Comparison of ENCODE assay signal across 32 mouse cellular contexts in genomic region chr2:68270836-68271235, GRCm38 (mm10).
"Had no signal": no experiment of that assay in that cellular context is flagged by ENCODE, and none has a peak within 500 bp of the region (broad histone marks: within the 10 kb centered on the region; RNA-seq: fewer than 3 reads in every experiment).

No protein-coding gene starts in this region.

- H3K27ac ChIP-seq: limb, embryonic 10.5 days; limb, embryonic 12.5 days; limb, embryonic 13.5 days; limb, embryonic 15.5 days; liver, embryonic 12.5 days; liver, embryonic 13.5 days; liver, embryonic 14.5 days; liver, embryonic 15.5 days; lung, embryonic 15.5 days; macrophage; midbrain, embryonic 10.5 days; midbrain, embryonic 12.5 days; midbrain, embryonic 13.5 days; midbrain, embryonic 15.5 days; neural tube, embryonic 12.5 days; neural tube, embryonic 13.5 days had no signal

- DNase-seq: left cerebral cortex, postnatal 4 days; liver; liver, embryonic 13.5 days; liver, postnatal 0 days; lung, adult 18-20 months; lung, adult 2 months; lung, embryonic 14.5 days; lung, postnatal 10 days; lung, postnatal 14 days; lung, postnatal 36 days; lung, postnatal 4 days; midbrain, embryonic 14.5 days had no signal

- H3K36me3 ChIP-seq: liver, embryonic 12.5 days; liver, embryonic 13.5 days; liver, embryonic 15.5 days; lung, embryonic 15.5 days; midbrain, embryonic 15.5 days had no signal

- H3K27me3 ChIP-seq: limb, embryonic 12.5 days; limb, embryonic 13.5 days; limb, embryonic 15.5 days; liver, embryonic 12.5 days; liver, embryonic 13.5 days; liver, embryonic 15.5 days; lung, embryonic 15.5 days; megakaryocyte, embryonic 14.5 days; midbrain, embryonic 12.5 days; midbrain, embryonic 13.5 days; midbrain, embryonic 15.5 days; neural tube, embryonic 12.5 days; neural tube, embryonic 13.5 days had no signal

- H3K9me3 ChIP-seq: limb, embryonic 10.5 days; limb, embryonic 12.5 days; limb, embryonic 13.5 days; limb, embryonic 15.5 days; liver, embryonic 12.5 days; liver, embryonic 13.5 days; liver, embryonic 15.5 days; lung, embryonic 15.5 days; midbrain, embryonic 10.5 days; midbrain, embryonic 12.5 days; midbrain, embryonic 13.5 days; midbrain, embryonic 15.5 days; neural tube, embryonic 12.5 days; neural tube, embryonic 13.5 days had no signal

- H3K4me3 ChIP-seq: limb, embryonic 10.5 days; limb, embryonic 12.5 days; limb, embryonic 13.5 days; limb, embryonic 15.5 days; liver, embryonic 12.5 days; liver, embryonic 13.5 days; liver, embryonic 15.5 days; lung, embryonic 15.5 days; megakaryocyte, embryonic 14.5 days; midbrain, embryonic 10.5 days; midbrain, embryonic 12.5 days; midbrain, embryonic 13.5 days; midbrain, embryonic 15.5 days; neural tube, embryonic 12.5 days; neural tube, embryonic 13.5 days had no signal

- H3K4me2 ChIP-seq: limb, embryonic 12.5 days; limb, embryonic 13.5 days; limb, embryonic 15.5 days; liver, embryonic 11.5 days; liver, embryonic 12.5 days; liver, embryonic 13.5 days; liver, embryonic 15.5 days; lung, embryonic 14.5 days; lung, embryonic 15.5 days; midbrain, embryonic 11.5 days; midbrain, embryonic 12.5 days; midbrain, embryonic 13.5 days; midbrain, embryonic 15.5 days; neural tube, embryonic 12.5 days; neural tube, embryonic 13.5 days had no signal

- H3K4me1 ChIP-seq: limb, embryonic 10.5 days; limb, embryonic 12.5 days; limb, embryonic 13.5 days; limb, embryonic 15.5 days; liver, embryonic 12.5 days; liver, embryonic 13.5 days; liver, embryonic 15.5 days; megakaryocyte, embryonic 14.5 days; midbrain, embryonic 12.5 days; midbrain, embryonic 15.5 days; neural tube, embryonic 12.5 days had no signal

- H3K9ac ChIP-seq: limb, embryonic 12.5 days; limb, embryonic 13.5 days; limb, embryonic 15.5 days; liver, embryonic 12.5 days; liver, embryonic 13.5 days; liver, embryonic 14.5 days; liver, embryonic 15.5 days; liver, postnatal 0 days; lung, embryonic 14.5 days; lung, embryonic 15.5 days; midbrain, embryonic 12.5 days; midbrain, embryonic 13.5 days; midbrain, embryonic 15.5 days; neural tube, embryonic 12.5 days; neural tube, embryonic 13.5 days had no signal

- ATAC-seq: liver, embryonic 12.5 days; liver, postnatal 0 days; lung, postnatal 0 days; midbrain, embryonic 13.5 days; midbrain, embryonic 15.5 days; midbrain, embryonic 16.5 days had no signal
